Mouse (Mus musculus): ENCODE measurements at regions not wholly inside any gene's neighbourhood (a gene's known extent, or its start where the extent isn't known, plus 50 kb on each side); places are given as distances from the start of the nearest gene placed in this dataset.

DNA sequence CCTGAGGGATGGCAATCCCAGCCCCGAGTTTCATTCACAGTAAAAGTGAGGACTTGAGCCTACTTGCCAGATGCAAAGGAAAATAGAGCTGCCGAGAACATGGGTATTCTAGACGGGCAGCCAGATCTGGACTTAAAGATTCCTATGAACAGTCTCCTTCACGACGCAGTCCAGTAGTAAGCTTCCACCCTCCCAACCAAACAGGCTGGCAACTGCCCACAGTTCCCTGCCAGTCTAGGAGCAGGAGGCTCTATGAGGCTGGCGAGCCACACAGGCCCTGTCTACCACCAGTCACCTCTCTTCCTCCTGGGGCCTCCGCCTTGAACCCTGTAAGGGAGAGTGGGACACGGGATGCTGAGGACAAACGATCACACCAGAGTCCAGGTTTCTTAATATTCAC, 153.5 kb upstream of the Snrpn start:
- TF ChIP-seq CTCF (IDR thresholded peaks at IDR 0.05; ENCODE audit: insufficient read depth, low read length) (no peak), POLR2A (IDR thresholded peaks at IDR 0.05; ENCODE audit: borderline replicate concordance, extremely low read depth, low read depth, low read length) (no peak)
